ENCODE assay signal across 8 mouse cellular contexts in the genomic region with DNA sequence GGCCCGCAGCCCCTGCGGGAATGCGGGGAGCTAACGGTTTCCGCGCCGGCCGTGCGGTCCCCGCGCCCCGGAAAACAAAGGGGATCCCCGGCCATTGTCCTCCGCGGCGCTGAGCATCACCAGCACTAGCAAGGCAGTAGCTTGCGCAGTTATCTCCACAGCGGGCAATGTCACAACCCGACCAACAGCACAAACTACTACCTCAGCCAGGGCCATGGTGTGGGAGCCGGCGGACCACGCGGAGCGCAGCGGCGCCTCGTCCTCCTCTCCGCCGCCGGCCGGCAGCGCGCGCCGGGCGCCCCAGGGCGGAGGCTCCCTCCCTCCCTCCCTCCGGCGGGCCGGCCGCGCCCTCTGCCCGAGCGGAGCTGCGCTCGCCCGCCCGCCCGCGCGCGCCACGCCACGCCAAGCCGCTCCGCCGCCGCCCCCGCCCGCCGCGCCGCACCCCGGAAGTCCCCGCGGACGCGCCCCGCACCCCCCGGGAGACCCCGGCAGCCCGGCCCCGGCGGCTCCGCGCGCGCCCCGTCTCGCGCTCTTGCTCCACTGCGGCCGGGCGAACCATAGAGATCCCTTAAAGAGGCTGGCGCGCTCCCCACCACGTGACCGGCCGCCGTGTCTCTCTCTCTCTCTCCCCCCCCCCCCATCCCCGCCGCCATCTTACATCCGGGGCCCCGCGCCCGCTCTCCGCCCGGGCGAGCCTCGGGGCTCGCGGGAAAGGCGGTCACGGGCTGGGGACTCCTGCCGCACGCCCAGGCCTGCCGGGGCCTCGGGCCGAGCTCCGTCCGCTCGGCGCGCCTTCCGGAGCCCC.
A peak's percentile ranks its signal among the peaks of the same experiment; 100 is the strongest.
DNase-seq lines count a peak whose midpoint lies in the region; ATAC-seq lines count a peak whose summit lies in the region.

No protein-coding gene starts in this region.

- ATAC-seq in heart, embryonic 15.5 days (replicated peaks; ENCODE audit: insufficient number of reproducible peaks, insufficient read depth, low FRiP score, low read depth), result peak; percentile 88
- peak; percentile 89 for ATAC-seq in liver, embryonic 16.5 days (ENCODE audit: low read depth)
- peak; percentile 88 for ATAC-seq in neural tube, embryonic 11.5 days (ENCODE audit: insufficient read depth, low FRiP score, low TSS enrichment)
- ATAC-seq in stomach, embryonic 15.5 days (ENCODE audit: insufficient read depth, low FRiP score, low read depth), result peak; percentile 89

- DNase-seq in CD8-positive naive resting alpha-beta T cell, adult 2 months (ENCODE audit: low read depth in 2 of 2, low spot score in 2 of 2), result peak; percentile 63 to 67
- peak; percentile 45 for DNase-seq in c-Kit-positive CD71-negative TER-119-negative erythroid progenitor cells, embryonic 14.5 days (ENCODE audit: low read depth)
- peak; percentile 86 for DNase-seq in forebrain, embryonic 10.5 days (ENCODE audit: extremely low spot score, low spot score)
- DNase-seq in kidney, postnatal 25 days, result peak; percentile 88 to 93
- peak; percentile 89 for DNase-seq in neural tube, embryonic 11.5 days (ENCODE audit: low spot score)

- H3K9ac ChIP-seq in heart, embryonic 15.5 days, result peak overlapping the region; percentile 97
- peak overlapping the region; percentile 97 for H3K9ac ChIP-seq in liver, embryonic 16.5 days (ENCODE audit: low read depth, low read length)
- peak overlapping the region; percentile 100 for H3K9ac ChIP-seq in neural tube, embryonic 11.5 days (ENCODE audit: low read length)
- peak overlapping the region; percentile 95 for H3K9ac ChIP-seq in stomach, embryonic 15.5 days

- peaks cover 11% of the 10 kb centered on the region for H3K9me3 ChIP-seq in forebrain, embryonic 10.5 days
- H3K9me3 ChIP-seq in heart, embryonic 15.5 days (replicated peaks), result no peaks in the 10 kb centered on the region
- H3K9me3 ChIP-seq in liver, embryonic 16.5 days (replicated peaks; ENCODE audit: control insufficient read depth, low read length), result no peaks in the 10 kb centered on the region
- H3K9me3 ChIP-seq in neural tube, embryonic 11.5 days (ENCODE audit: control insufficient read depth, low read length), result no peaks in the 10 kb centered on the region
- no peaks in the 10 kb centered on the region for H3K9me3 ChIP-seq in stomach, embryonic 15.5 days

- peak overlapping the region; percentile 75 for H3K4me2 ChIP-seq in heart, embryonic 15.5 days
- peak overlapping the region; percentile 81 for H3K4me2 ChIP-seq in liver, embryonic 16.5 days (ENCODE audit: low read depth, low read length)
- peak overlapping the region; percentile 62 for H3K4me2 ChIP-seq in neural tube, embryonic 11.5 days (ENCODE audit: low read depth)
- H3K4me2 ChIP-seq in stomach, embryonic 15.5 days, result peak overlapping the region; percentile 54

- H3K4me3 ChIP-seq in forebrain, embryonic 10.5 days, result peak overlapping the region; percentile 89
- H3K4me3 ChIP-seq in heart, embryonic 15.5 days, result peak overlapping the region; percentile 76
- peak overlapping the region; percentile 90 for H3K4me3 ChIP-seq in liver, embryonic 16.5 days (ENCODE audit: low read depth, low read length)
- H3K4me3 ChIP-seq in neural tube, embryonic 11.5 days (ENCODE audit: low read depth, low read length), result peak overlapping the region; percentile 95
- H3K4me3 ChIP-seq in stomach, embryonic 15.5 days (replicated peaks), result peak overlapping the region; percentile 80

- peaks cover 34% of the 10 kb centered on the region for H3K36me3 ChIP-seq in forebrain, embryonic 10.5 days (replicated peaks)
- H3K36me3 ChIP-seq in heart, embryonic 15.5 days, result peaks cover 2% of the 10 kb centered on the region; the same call in 1 of the 2 replicates
- H3K36me3 ChIP-seq in liver, embryonic 16.5 days (ENCODE audit: control insufficient read depth, insufficient read depth), result no peaks in the 10 kb centered on the region; the same call in none of the 2 replicates
- H3K36me3 ChIP-seq in neural tube, embryonic 11.5 days (ENCODE audit: control insufficient read depth, insufficient read depth, low read length), result peaks cover 4% of the 10 kb centered on the region; the same call in 1 of the 2 replicates
- peaks cover 4% of the 10 kb centered on the region; the same call in 1 of the 2 replicates for H3K36me3 ChIP-seq in stomach, embryonic 15.5 days

- peaks cover 33% of the 10 kb centered on the region for H3K4me1 ChIP-seq in forebrain, embryonic 10.5 days
- peaks cover 48% of the 10 kb centered on the region for H3K4me1 ChIP-seq in heart, embryonic 15.5 days (replicated peaks)
- peaks cover 30% of the 10 kb centered on the region for H3K4me1 ChIP-seq in liver, embryonic 16.5 days (ENCODE audit: control insufficient read depth, low read depth, low read length)
- peaks cover 3% of the 10 kb centered on the region; the same call in 1 of the 2 replicates for H3K4me1 ChIP-seq in neural tube, embryonic 11.5 days (ENCODE audit: control insufficient read depth, insufficient read depth, low read length)
- peaks cover 14% of the 10 kb centered on the region; the same call in 1 of the 2 replicates for H3K4me1 ChIP-seq in stomach, embryonic 15.5 days

- H3K27me3 ChIP-seq in forebrain, embryonic 10.5 days (ENCODE audit: poor library complexity, severe bottlenecking), result no peaks in the 10 kb centered on the region
- H3K27me3 ChIP-seq in heart, embryonic 15.5 days, result no peaks in the 10 kb centered on the region
- H3K27me3 ChIP-seq in liver, embryonic 16.5 days (ENCODE audit: control insufficient read depth, insufficient read depth, low read depth, low read length), result no peaks in the 10 kb centered on the region
- no peaks in the 10 kb centered on the region for H3K27me3 ChIP-seq in neural tube, embryonic 11.5 days (ENCODE audit: control insufficient read depth, insufficient read depth, low read length)
- no peaks in the 10 kb centered on the region for H3K27me3 ChIP-seq in stomach, embryonic 15.5 days (replicated peaks)

- 1% methylated on average over 60 of the region's 115 CpGs for WGBS in forebrain, embryonic 10.5 days
- WGBS in heart, embryonic 15.5 days, result 2% methylated on average over 61 of the region's 115 CpGs
- WGBS in liver, embryonic 16.5 days (ENCODE audit: insufficient replicate concordance), result under 1% methylated on average over 33 of the region's 115 CpGs
- WGBS in neural tube, embryonic 11.5 days, result 0% methylated on average over 64 of the region's 115 CpGs
- WGBS in stomach, embryonic 15.5 days, result under 1% methylated on average over 61 of the region's 115 CpGs

- H3K27ac ChIP-seq in forebrain, embryonic 10.5 days, result peak overlapping the region; percentile 100
- H3K27ac ChIP-seq in heart, embryonic 15.5 days, result peak overlapping the region; percentile 100
- H3K27ac ChIP-seq in liver, embryonic 16.5 days (ENCODE audit: low read length), result peak overlapping the region; percentile 96
- peak overlapping the region; percentile 100 for H3K27ac ChIP-seq in neural tube, embryonic 11.5 days (ENCODE audit: low read depth, low read length)
- peak overlapping the region; percentile 99 for H3K27ac ChIP-seq in stomach, embryonic 15.5 days

Comparison
In these comparisons a context has a peak if more than half of its experiments do, and no peak if none do; other contexts are left out.
1. Peak in every context shown above with its lines: DNase-seq, ATAC-seq, H3K4me3 ChIP-seq and H3K27ac ChIP-seq.